Mouse (Mus musculus): ENCODE measurements around the gene Wnk2. TPM values are rescaled to one million over a fixed set of nuclear protein-coding genes. Genes with fewer than 3 reads are reported as not detected.

The Wnk2 gene
- total RNA-seq, 2 experiments from 2014 or later: 58.9 to 71.9 TPM

DNA sequence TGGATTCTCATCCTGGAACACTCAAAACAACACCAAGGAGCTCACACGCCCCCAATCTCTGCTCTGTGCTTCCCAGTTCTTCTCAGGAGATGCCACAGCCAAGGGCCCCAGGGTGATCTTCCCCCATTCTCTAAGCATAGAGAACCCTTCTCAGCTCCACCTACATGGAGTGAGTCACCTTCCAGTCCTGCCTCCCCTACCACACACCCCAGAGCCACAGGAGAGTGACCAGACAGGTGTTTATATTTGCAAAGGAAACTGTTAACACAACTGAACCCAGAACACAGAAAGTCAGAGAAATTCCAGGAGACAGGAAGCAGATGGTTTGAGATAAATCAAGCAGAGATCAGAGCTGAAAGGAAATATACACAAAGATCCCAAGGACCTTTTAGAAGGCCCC lies 43.9 kb downstream of the Wnk2 start:
- DNase-seq: no peak
- intact Hi-C loops (cut with DNase I): no loop called here

DNA sequence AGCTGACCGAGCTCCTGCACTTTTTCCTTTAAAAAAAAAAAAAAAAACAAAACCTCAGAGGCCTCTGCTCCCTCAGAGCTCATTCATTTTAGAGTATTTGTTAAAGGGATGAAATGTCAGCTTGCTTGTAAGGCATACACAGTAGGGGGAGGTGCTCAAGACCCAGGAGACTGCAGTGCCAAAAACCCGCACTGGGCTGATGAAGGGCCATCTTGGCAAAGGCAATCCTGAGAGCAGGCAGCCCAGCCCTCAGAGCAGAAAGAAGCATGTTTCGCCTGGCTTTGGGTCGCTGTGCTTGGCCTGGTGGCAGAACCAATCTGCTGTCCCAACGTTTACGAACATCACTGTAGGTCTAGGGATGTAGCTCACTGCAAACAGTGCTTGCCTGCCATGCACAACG lies 44.6 kb downstream of the Wnk2 start:
- intact Hi-C loops (cut with DNase I): no loop called here
- DNase-seq: no peak

DNA sequence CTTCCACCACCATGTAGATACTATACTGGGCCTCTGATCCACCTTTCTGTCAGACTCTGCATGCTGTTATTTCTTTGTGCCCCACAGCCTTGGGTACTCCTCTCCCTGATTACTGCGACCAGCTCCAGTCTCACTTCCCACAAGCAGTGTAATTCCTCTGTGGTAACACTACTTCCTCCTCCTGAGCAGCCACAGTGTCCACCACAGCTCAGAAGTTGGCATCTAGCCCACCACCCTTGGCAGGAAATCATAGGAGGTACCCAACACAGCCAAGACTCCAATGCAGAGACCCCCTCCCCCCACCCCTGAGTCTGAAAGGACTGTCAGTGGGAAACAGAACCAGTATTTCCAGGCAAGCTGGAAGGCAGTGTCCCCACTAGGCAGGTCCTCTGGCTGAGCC lies 47.4 kb downstream of the Wnk2 start:
- DNase-seq: peak in 1 of 2 experiments; percentile 35
- intact Hi-C loops (cut with DNase I): no loop called here

DNA sequence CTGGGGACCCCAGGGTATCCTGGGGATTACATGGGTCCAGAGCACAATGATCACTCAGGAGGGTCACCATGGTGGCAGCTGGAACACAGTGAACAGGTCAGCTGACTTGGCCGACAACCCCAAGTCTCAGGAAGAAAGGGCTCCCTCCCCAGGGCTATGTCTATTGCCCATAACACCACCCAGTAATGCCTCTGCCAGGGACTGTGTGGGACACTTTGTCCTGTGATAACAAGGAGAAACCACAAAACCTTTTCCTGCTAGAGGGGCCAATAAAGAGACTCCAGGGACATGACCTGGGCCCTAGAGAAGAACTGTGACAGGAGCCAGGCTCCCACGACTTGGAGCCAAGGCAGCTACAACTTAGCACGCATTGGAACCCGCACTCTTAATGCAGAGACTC lies 51.0 kb downstream of the Wnk2 start:
- DNase-seq: no peak
- intact Hi-C loops (cut with DNase I): no loop called here

DNA sequence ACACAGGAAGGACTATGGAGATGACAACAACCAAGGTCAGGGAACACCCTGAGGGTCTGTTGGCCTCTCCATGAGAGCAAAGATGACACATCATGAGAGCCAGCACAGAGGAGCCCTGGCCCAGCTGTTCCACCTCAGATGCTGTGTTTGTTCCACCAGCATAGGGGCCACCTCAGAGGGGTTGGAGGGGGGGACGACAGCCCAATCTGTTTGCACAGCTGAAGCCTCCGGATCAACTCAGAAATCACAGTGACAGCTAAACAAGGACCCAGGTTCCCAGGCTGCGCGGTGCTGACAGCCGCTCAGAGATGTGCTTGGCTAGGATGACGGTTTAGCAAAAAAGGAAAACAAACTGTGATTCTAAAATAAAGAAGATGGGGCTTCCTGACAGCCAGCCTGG lies 53.1 kb downstream of the Wnk2 start:
- DNase-seq: no peak
- intact Hi-C loops (cut with DNase I): no loop called here

DNA sequence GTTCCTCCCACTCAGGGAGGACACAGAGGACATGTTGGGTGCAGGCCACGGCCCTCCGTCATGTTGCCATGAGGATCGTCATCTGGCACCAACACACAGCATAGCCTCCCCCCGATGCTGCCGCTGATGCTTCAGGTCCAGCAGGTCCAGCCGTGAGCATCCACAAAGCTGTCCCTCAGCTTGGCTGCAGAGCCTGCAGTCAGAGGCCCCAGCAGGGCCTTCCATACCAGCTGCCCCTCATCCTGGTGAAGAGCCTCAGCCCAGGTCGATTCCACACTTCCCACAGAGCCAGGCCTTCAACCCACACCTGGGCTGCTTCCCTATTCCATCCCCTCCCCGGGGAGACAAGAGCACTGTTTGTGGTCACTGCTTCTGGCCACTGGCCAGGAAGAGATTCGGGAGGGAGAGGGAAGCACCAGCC lies 54.3 kb downstream of the Wnk2 start:
- intact Hi-C loops (cut with DNase I): no loop called here
- DNase-seq: no peak

DNA sequence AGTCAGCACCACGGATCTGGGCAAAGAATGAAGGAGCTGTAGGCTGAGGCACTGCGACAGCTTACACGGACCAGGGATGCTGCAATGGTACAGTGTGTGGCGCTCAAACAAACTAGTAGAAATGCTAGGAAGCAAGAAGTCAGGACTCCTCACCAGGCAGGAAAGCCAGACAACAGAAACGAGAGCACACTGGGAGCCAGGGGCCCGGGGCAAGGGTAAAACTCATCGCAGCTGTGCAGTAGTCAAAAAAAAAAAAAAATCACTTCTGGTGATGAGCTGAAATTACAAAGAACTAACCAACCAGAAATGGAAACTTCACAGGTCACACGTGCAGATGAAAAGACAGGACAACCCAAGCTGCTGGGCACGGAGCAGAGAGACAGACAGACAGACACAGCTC lies 55.2 kb downstream of the Wnk2 start:
- no peak for DNase-seq
- intact Hi-C loops (cut with DNase I): no loop called here

DNA sequence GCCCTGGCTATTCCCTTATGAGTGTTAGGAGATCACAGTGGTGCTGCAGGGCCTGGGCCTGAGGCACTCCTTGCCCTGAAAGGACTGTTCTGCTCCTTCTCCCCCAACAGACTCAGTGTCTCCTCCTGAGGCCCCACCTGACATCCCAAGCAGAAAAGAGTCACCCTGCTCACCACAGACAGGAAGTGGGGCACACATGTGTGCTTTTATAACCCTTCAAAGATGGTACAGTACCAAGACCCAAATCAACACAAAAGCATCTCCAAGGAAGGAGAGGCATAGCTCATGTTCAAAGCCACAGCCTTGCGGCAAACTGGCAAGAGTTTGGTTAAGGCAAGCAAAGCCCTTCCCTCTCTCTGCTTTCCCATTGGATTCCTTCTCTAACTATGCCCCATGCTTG lies 57.6 kb downstream of the Wnk2 start:
- intact Hi-C loops (cut with DNase I): no loop called here
- no peak for DNase-seq

DNA sequence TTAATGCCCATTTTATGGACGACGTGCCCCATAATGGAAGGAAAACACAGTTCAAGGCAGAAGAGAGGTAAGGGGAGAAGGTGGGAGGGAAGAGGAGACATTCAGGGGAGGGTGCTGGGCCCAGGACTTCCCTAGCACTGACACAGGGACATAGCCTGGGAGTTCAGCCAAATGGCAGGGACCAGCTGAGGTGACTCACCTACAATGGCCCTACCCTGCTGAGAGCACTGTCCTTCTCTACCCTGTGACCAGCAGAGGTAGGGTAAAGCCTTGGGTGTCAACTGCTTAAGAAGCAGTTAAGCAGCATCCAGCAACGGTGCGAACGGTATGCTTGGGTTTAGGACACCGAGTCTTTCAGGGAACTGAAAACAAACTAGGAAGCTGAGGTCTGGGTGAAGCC lies 58.9 kb downstream of the Wnk2 start:
- DNase-seq: peak in 1 of 2 experiments; percentile 36
- intact Hi-C loops (cut with DNase I): no loop called here

DNA sequence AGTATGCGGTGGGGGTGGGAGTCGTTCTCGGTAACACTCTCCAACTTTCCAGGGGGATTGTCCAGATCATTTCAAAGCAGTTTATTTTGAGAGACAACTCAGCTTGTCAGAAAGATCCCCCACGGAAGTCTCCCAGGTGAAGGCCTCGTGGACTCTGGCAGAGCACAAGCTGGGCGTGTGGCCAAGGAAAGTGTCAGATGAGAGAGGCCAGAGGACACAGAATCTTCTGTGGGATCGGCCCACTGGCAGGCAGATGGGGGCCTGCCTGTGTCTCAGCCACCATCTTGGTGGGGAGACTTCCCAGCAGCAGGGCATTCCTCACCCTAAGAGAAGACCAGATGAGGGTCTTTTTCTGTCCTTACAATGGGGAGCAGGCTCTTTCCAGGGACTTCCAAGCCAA lies 60.4 kb downstream of the Wnk2 start:
- peak in 1 of 2 experiments; percentile 49 for DNase-seq
- intact Hi-C loops (cut with DNase I): no loop called here

DNA sequence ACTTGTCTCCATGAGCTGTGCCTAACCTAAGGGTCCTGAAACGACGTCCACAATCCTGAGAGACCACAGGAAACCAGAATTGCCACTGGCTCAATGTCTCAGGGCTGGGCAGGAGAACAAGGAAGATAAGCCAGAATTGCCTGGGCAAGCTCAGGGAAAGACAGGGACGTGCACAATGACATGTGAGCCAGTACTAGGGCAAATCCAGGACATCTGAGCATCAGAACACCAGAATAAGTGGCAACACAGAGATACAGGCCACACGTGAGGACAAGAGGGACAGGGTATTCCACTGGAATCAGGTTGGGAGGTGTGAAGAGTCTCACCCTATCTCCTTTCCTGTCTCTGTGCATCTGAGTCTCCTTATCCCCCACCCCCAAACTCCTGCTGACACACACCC lies 61.4 kb downstream of the Wnk2 start:
- intact Hi-C loops (cut with DNase I): no loop called here
- DNase-seq: no peak

DNA sequence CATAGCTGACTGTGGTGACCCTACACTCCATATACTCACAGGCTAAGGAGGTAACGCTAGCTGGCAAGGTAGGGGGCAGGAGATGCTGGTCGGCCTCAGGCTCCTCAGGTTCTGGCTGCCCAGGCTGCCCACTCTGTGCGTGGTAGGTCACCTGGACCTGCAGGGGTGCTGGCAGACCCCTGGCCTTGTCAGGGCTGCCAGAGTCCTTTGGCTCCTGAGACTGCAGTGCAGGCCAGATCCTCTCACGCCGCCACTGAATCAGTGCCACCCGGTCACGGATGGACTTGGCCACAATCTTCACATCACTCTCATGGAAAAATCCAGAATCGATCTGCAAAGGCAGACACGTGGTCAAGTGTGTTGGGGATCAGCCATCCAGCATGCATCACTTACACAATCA lies 62.6 kb downstream of the Wnk2 start:
- intact Hi-C loops (cut with DNase I): no loop called here
- no peak for DNase-seq

DNA sequence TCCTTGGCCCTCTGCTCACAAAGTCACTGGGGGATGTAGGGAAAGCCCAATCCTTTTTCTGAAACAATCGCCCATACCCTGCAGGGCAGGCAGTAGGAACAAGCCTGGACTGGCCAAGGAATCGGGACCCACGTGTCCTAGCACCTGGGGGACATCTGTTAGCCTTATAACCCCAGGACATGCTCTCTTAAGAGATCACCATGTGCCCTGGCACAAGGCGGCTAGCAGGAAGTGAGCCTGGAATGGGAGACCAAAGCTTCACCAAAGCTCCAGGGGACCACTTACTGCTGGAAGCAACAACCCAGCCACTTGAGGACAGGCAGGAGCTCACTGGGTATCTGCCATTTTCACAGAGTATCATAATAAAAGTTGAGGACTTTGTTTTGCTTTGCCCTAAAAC lies 63.0 kb downstream of the Wnk2 start:
- no peak for DNase-seq
- intact Hi-C loops (cut with DNase I): no loop called here

DNA sequence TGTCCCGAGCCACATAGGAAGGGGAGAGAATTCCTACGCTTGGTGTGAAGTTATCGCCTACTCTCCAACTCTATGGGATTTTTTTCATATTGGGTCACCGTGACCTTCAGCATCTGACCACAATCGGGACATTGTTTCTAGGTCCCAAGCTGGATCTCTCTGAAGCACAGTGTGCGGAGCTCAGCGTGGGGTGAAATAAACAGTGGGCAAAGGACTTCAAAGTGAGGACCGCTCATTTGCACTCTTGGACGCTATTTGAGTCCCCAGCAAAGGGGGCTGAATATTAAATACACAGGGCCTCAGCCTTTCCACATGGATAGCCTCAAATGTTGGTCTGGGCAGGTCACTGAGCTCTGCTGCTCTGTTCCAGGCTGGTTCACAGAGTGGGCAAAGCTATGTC lies 63.9 kb downstream of the Wnk2 start:
- intact Hi-C loops (cut with DNase I): no loop called here
- no peak for DNase-seq

DNA sequence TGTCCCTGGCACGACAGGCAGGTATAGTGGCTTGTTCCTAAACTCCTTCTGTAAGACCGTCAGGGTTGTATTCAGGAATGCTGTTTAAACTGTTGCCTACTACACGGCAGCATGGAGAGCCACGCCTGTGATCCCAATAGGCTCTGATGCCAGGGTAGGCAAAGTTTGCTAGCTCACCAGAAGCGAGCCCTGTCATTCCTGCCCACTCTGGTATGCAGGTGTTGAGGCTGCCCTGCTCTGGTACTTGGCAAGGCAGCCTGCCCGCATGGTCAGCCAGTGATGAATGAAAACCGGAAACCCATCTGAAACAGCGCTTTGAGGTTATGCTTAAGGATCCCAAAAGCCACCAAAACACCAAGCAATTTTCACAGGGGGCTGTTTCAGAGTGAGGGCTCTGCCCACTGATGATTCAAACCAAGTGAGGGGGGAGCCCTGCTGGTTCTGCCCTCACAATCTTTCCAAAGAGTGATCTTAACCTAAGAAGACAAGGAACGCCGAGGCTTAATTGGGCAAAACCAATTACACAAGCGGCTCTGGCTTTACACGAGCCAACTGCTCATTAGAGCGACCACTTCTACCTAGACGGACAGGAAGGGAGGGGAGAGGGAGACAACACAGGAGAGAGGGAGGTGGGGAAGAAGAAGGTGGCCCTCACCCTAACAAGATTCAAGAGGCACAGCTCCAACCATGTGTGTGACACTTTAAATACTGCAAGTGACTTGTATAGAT lies 65.5 kb downstream of the Wnk2 start:
- intact Hi-C loops (cut with DNase I): no loop called here
- no peak for DNase-seq

DNA sequence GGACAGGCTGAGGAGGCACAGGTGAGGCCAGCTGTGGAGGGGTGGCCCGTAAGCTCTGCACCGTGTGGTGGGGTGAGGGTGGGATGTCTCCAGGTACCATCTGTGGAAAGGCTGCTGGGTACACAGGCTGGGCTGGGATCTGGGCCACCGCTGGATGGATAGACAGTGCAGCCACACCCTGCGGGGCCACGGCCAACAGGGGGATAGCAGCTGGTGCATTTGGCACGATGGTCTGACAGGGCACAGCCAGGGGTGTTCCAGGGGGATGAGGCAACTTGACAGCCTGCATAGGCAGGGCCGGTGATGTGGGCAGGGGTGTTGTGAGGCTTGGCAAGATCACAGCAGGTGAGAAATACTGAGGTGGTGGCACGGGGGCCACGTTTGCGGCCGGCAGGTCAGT lies 71.6 kb downstream of the Wnk2 start:
- intact Hi-C loops (cut with DNase I): no loop called here
- no peak for DNase-seq

DNA sequence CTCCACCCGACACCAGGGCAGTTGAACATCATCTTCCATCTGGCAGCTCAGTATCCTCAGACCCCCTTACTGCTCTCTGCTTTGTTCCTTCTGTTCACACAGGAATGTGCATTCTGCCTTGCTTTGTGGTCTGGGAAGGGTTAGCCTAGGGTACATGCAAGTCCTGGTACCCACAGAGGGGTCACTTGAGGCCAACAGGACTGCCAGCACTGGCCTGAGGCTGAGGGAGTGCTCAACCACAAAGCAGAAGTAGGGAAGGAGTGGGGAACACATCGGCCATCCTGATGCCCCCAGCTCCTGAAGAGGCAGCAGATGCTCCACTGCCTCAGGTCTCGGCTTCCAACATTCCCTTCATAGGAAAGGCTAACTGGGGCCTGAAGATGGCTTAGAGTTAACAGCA lies 72.4 kb downstream of the Wnk2 start:
- intact Hi-C loops (cut with DNase I): no loop called here

DNA sequence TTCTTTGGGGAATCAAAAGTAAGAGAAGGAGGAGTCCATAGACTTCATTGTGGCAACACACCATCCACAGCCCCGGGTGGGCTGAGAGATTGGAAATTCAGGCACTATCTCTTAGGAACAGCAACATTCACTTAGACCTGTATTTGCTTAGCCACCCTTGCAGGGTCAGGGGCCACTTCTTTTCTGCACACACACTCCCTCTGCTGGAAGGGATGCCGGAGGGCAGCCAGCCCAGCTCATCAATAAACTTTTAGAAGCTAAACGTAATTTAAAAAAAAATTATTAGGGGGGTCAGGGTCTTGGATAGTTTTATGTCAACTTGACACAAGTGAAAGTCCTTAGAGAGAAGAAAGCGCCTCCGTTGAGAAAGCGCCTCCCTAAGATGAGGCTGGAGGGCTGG lies 74.5 kb downstream of the Wnk2 start:
- DNase-seq: no peak
- intact Hi-C loops (cut with DNase I): no loop called here

More for the DNA sequence above, 72.4 kb downstream of the Wnk2 start:
- DNase-seq: no peak

DNA sequence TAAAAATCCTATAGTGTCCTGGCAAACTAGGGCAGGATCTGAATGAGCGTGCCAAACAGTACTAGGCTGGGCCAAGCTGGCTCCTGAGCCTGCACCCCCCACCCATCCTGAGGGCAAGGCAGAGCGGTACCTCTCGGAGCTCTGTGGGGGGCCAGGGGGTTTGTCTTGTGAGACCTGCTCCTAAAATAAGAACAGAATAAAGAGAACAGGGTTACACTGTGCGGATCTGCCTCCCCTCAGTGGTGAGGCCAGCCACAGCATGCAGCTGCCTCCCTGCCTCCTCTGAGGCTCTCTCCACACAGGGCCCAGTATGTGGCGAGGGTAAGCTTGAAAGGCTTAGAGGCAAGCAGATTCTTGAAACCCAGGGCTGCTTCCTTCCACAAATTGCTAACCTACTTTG lies 76.0 kb downstream of the Wnk2 start:
- intact Hi-C loops (cut with DNase I): no loop called here
- DNase-seq: no peak

DNA sequence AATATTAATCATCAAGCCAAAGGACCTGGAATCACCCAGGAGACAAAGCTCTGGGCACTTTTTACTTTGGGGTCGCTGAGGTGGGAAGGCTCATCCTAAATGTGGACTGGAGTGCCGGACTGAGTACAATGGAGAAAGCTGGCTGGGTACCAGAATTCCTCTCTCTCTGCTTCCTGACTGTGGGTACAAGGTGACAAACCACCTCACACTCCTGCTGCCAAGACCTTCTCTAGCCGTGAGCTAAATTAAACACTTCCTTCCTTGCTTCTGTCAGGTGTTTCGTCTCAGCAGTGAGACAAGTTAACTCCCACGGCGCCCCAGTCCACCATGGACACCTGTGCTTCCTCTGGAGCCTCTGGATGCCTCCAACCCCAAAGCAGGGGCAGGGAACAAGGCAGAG lies 77.8 kb downstream of the Wnk2 start:
- intact Hi-C loops (cut with DNase I): no loop called here

DNA sequence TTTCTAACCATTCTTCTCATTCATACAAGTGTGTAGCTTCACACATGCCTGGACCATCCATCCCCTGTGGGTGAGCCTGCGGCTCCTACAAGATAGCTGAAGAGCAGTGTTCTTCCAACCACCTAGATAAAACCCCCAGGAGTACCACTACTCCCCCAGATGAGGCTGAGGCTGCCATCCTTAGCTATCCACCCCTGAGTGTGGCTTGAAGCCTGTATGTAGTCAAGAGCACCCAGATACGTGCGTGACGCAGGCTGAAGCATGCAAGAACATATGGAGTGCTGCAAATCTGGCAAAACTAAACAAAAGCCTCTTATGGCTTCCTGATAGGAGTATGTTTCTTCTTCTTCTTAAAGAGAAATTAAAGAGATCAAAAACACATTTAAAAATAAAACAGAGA lies 78.4 kb downstream of the Wnk2 start:
- DNase-seq: no peak
- intact Hi-C loops (cut with DNase I): no loop called here

More for the DNA sequence above, 77.8 kb downstream of the Wnk2 start:
- DNase-seq: no peak

DNA sequence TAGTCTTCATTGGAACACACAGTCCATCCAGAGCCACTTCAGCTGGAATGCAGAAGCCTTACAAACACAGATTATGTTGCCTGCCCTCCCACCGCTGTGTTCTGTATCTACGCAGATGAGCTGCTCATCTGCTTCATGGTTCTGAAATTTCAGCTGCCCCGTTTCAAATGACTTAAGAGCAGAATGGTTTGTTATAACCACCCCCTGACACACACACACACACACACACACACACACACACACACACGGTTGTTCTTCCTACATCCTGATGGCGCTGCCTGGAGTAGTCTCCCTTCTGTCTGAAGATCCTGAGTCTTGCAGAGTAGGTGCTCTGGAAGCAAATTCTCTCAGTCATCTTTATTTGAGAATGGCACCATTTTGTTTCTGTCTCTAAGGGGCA lies 83.6 kb downstream of the Wnk2 start:
- DNase-seq: no peak
- intact Hi-C loops (cut with DNase I): loop anchor here (5.0 kb wide), 1 partner anchor 98 kb away; no protein-coding TSS in a partner anchor

DNA sequence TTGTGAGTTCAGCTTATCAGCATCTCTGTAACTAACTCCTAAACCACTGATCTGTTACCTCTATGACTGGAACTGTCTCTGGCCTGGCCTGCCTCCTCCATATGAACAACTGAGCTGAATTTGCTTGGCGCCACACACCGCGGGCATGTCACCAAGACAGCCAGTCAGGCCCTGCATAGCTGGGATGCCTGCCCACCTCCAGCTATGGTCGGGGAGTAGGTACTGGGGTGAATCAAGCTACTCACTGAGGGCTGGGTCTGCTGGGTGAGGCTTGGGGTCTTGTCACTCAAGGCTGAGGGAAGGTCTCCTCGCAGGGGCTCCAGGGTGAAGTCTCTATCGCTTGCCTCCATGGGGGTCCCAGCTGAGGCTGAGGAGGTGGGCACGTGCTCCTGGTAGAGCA lies 87.4 kb downstream of the Wnk2 start:
- DNase-seq: no peak
- intact Hi-C loops (cut with DNase I): loop anchor here (5.0 kb wide), 1 partner anchor 102 kb away; no protein-coding TSS in a partner anchor
